Mouse (Mus musculus) urinary bladder, postnatal 36 days (tissue): ENCODE data around the gene Trpv6.

Experiments
- DNase-seq, 2 experiments: peaks; one replicate each; pipeline ENCODE4 v3.0.0; 2022; ENCODE audit warnings: low spot score in 2 of 2, mixed read lengths in 1 of 2

The Trpv6 gene

DNA sequence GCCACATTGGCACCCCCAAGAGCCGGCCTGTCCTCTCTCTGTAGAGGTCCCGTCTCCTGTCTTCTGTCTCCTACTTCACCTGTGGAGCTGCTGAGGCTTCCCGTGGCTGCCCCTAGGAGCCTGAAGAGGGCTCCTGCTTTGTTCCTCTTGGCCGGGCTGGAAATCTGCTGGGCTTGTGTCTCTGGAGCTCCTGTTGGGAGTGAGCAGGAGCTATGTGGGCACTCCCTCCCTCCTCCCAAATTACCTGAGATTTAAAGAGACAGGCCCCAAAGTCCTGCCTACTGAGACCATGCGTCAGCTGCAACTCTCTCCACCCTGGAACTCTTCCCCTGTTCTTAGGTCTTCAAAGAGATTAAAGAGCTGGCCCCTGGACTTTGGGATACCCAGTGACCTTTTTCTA lies at the start of gene Trpv6:
TSS of gene Trpv6 (minus strand) at position 228 of the 400 bp plus-strand sequence.
- no peak for DNase-seq

DNA sequence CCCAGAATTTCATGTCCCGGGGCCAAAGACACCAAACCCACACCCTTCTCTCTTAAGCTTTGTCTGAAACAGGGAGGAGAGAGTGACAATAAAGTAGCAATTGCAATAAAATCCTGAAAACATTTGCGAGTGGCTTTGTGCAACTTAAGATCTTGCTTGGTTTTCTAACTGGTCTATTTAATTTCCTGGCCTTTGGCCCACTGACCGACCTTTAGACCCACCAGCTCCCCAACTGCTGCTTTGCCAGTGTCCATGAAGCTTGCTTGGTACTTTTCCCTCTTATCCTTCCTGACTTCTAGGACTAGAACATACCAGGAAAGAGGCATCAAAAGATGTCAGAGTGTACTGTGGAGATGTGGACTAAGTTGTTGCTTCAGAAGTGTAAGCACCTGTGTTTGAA lies 49.4 kb upstream of the Trpv6 start:
- DNase-seq: no peak

DNA sequence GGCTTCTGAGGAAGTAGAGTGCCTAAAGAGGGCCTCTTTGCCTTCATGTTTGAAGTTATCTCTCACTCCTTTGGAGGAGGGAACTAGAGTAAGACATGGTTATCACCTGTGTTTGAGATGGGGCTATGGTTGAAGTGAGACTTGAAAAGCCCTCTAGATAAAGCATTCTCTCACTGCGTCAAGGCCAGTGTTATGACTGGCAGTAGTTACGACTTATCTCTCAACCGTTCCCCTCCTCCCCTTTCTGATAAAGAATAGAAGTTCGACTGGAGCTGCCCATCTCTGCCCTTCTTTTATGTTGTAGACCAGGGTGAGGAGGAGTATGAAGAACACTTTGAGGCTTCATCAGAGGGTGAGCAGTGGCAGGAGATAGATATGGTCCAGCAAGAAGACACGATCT lies 48.7 kb upstream of the Trpv6 start:
- DNase-seq: no peak

DNA sequence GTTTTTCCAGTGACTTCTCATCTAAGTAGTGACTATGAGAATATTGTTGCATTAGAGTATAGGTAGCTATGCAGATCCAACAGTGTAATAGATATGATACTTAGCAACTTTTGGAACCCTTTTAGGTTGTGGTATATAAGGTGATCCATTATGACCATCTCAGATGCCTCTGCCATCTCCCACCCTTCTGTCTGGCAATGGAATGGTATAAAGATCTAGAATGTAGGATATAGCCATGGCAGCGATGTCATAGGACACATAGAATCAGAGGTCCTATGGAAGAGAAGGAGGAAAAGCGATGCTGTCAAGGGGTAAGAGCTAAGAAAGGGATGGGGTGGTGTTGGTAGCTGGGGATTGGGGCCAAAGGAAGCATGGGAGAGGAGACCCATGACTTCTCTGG lies 47.9 kb upstream of the Trpv6 start, which contains the start of gene Llcfc1:
TSS of gene Llcfc1 (plus strand) at position 301 of the 400 bp plus-strand sequence.
- no peak for DNase-seq

DNA sequence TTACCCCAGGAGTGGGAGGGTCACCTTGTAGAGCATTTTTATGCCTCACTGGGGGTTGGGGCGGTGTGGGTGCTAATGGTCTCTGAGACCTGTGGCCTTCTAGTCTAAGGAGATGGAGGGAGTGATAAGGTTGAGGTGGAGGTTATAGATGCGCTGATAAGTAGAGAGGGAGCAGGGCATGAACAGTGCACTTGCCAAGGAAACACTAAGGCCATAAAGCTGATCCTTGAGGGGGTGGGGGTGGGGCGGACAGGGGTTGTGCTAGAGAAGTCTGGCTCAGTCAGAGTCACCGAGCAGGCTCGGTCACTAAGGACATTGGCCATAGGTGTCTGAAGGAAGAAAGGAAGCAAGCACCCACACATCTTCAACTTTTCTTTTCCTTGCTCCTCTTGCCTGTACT lies 45.5 kb upstream of the Trpv6 start:
- no peak for DNase-seq

DNA sequence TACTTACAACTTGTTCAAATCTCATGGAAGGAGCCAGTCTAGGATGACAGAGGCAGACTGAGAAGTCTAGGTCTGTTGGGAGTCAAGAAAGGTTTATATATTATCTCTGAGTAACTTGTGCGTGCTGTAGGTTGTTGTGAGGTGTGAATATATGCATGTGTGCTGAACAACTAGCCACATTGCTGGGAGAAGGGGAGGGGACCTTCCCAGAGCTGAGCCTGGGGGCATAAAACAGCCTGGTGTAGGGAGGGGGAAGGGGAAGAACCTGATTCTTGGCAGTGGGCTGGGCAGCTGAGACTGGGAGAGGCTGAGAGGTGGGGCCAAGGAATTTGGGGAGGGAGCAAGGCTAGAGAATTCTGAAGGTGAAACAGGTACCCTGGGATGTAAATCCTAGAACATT lies 44.5 kb upstream of the Trpv6 start, which contains the start of gene Trpv5:
TSS of gene Trpv5 (minus strand) at position 101 of the 400 bp plus-strand sequence.
- no peak for DNase-seq

DNA sequence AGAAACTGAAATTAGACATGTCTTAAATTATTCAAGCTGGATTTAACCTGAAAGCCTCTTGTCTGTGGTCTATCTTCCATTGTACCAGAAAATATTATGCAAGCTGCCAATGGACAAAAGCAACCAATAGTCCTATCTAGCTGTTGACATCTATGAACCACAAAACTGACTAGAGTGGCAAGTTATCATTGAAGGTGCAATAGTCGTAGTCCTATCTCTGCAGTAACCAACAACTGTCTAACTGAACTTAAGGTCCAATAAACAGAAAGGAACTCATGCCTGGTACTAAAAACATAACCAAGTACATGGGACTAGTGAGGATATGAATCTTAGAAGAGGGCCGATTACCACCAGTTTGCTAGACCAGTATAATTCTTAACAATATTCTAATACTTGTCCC lies 40.3 kb upstream of the Trpv6 start:
- DNase-seq: no peak

DNA sequence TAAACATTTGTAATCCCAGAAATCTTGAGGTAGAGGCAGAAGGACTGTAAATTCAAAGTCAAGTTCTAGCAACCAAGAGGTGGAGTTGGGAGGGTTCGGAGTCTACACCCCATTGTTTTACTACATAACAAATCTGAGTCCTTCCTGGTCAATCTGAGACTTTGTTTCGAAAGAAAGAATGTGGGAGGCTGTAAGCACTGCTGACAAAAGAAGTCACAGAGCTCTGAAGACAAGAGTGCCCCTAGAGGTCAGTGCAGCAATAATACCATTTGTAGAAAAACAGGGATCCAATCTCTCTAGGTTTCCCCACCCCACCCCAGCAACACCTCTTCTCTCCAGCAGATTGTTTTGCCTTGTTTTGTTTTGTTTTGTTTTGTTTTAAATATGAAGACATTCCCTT lies 26.1 kb upstream of the Trpv6 start:
- DNase-seq: no peak

DNA sequence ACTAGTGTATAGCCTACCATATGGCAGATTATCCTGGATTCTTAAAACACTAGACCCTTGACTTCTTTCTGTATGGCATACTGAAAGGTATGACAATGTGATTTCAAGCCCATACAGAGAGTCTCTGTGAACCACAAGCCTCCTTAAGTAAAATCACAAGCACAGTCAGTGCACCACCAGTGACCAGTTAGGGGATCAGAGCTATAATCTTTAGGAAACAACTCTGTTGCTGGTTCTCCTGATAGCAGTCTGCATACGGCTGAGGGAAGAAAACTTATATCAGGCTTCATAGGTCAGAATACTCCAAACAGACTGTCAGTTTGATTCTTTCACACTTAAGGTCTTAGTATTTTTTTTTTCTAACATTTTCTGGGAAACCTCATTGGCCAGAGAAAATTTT lies 22.3 kb upstream of the Trpv6 start:
- no peak for DNase-seq

DNA sequence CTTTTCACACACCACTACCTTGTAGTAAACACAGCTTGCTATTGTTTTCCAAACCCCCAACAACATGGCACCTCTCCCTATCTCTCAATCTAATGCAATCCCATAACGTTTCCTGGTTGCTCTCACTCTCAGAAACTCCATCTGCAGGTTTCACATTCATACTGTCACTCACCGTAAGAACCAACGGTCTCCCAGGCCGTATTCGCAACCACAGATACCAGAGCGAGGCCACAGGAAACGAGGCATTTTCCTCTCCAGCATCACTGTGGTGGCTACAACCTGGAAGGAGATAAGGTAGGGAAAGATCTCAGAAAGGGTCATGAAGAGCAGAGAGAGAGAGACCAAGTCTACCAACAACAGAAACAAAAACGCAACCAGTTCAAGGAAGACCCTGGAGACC lies 18.4 kb upstream of the Trpv6 start:
- no peak for DNase-seq

DNA sequence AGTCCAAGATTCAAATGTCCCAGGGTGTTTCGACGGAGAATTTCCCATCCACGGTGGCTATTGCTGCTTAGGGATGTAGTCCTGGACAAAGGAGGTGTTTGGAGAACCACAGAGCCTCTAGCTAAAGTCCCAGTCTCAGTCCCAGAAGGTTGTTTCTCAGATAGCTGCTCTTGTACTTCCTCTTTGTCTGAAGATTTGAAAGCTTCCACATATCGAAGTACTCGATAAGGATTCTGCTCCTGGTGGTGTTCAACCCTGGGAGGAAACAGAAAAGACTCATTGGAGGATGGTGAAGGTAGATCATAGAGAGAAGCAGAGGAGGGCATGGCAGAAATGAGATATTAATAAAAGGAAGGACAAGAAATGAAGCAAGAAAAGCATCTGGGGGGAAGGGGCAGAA lies 17.0 kb upstream of the Trpv6 start:
- no peak for DNase-seq

DNA sequence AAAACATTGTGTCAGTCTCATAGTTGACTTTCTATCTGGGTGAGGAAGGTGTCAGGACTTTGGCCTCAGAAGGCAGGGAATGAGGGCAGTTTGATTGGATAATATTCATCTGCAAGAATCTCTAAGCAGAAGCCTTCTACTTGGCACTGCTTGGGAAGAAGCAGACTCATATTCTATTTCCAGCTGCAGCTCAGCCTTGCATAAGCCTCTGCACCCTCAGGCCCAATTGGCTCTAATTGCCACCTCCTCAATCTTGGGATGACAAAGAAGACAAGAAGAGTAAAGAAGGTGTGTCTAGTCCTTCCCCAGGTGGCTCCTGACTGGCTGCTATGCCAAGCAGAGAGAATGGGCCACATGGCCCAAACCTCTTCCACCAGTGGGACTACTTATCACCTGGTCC lies 10.5 kb upstream of the Trpv6 start:
- DNase-seq: no peak

DNA sequence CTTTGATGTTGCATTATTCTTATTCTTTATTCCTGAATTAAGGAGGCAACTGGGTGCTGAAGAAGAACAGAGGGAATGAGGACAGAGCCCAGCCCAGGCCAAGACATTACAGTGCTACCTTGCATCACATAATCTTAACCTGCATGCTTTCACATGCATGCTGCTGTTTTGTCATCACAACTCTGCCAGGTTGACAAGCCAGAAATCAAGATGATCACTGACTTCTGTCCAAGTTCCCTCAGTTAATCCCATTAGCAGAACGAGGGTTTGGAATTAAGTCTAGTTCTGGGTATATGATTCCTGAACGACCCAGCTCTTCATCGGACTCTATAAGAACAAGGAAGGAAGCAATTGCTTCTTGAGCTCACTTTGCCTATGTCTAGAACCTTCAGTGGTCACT lies 10.0 kb upstream of the Trpv6 start:
- no peak for DNase-seq

DNA sequence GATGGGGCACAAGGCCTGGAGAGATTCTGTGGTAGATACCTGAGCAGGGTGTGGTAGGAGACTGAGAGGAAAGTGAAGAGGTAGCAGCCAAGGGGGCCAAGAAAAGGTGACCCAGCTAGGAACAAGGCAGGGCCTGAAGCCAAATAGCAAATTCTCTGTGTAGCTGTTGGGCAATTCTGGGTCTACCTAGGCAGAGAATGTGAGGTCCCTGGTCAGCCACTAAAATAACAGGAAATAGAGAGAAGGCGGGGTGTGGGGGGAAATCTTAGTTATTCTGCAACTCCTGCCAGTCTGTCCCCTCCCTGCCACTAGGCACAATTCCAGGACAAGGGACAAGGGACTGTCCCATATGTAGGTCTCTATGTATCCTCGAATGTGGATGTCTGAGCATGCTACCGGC lies 7.0 kb upstream of the Trpv6 start:
- DNase-seq: no peak

DNA sequence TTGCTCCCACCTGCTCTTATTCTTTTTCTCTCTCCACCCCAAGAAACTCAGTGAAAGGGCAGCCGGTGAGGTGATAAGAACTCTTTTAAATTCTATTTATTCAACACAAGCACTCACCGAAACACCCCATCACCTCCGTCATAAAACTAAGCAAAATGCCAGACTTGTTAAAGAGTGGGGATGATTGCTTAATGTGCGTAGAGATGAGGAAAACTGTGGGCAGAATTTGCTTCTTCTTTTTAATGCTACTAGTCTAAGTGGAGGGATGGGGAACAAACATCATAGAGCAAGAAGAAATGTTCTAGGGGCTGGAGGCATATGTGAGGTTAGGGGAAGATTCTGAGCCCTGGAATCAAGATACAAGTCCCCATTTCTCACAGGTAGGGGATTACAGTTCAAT lies 6.6 kb upstream of the Trpv6 start:
- DNase-seq: no peak

DNA sequence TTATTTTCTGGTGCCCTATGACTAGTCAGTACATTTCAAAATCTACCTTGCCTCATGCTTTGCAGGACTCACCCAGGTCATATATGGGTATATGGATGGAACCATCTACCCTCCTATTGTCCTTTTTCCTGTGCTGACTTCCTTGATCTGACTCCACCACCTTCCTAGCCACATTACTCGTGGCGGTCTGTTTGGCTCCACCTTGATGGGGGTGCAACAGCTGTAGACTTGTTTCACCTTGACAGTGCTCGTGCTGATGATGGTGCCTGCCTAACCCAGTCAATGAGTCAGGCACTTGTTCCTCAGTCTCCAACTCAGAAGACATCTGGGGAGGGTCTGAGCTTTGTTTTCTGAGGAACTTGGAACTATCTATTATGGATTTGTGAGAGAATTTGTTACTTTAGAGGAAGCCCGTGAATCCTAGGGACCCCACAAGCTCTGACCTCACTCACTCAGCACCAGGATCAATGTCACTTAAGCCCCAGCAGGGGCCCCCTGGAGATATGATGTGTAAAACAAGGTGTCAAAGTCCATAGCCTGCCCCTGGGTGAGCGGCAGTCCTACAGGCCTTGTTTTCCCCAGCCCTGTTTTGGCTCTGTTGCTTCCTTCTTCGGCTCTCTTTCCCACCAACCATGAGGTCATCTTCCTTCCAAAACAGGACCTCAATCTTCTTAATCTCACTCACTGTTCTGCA lies 5.1 kb upstream of the Trpv6 start:
- no peak for DNase-seq

DNA sequence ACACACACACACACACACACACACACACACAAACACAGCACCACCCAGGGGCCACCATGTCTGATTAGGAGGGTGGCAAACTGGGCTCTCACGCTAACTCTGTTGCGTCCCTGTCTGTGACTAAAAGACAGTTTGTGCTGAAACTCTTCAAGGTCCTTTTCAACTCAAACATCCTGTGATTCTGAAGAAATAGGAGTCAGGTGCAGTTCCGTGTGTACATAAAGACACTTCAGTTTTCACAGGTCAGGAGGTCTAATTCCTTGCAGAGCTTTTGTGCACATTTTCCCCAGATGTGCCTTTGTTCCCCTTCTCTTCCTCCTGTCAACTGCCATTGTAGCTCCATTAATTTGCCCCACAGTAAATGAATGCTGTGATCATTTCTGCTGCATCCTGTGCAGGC lies 4.2 kb upstream of the Trpv6 start:
- DNase-seq: no peak

DNA sequence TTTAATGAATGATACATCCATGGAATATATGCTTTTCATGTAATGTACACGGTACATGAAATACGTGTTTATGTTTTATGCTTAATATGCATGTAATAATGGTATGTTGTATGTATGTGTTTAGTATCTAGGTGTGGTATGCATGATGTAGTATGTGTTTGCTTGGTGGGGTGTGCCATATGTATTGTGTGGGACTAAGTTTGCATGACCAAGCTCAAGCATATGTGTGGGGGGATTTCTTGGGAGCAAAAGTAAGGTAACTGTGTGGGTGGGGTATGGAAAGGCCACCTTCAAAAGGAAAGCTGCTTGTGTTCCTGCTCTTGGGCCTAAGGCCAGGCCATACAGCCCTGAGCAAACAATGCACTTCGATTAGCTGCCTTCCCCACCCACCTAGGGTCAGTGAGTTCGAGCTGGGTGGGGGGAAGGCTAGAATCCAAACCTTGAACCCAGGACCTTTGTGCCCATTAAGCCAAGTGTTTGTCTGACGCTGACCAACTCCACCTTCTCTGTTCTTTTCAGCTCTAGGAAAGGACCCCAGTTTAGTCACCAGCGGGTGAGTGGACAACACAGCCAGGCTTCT lies 1.8 kb upstream of the Trpv6 start:
- DNase-seq: no peak

DNA sequence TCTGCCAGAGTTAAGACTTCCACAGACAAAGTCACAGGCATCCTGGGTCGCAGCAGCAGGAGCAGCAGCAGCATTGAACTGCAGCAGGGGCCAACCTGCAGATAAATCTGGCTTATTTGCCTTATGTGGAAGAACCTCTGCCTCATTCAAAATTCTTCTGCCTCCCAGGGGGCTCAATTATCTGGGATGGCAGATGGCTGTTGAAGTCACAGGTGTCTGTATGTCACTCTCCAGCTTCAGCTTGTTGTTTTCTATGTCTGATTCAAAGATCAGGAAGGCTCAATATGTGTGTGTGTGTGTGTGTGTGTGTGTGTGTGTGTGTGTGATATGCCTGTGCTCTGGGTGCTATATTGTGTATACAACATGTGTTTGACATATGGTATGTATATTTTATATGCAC lies 1.2 kb upstream of the Trpv6 start:
- DNase-seq: no peak

DNA sequence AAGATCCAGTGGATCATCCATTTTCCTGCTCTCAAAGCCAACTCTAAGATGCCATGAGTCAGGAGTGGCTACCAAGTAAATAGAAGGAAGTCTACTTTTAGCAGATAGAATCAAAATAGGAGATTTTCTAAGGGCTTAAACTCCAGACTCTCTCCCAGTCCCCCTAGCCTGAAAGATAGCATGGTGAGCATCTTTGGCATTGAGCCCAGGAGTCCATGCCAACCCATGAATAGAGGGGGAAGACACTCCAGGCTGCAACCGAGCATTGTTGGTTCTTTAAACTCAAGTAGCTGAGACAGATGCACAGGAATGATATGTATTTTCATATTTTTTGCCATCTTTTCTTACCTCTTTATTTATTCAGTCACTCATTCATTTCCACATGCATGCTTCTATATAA lies 994 bp downstream of the Trpv6 start:
- no peak for DNase-seq

DNA sequence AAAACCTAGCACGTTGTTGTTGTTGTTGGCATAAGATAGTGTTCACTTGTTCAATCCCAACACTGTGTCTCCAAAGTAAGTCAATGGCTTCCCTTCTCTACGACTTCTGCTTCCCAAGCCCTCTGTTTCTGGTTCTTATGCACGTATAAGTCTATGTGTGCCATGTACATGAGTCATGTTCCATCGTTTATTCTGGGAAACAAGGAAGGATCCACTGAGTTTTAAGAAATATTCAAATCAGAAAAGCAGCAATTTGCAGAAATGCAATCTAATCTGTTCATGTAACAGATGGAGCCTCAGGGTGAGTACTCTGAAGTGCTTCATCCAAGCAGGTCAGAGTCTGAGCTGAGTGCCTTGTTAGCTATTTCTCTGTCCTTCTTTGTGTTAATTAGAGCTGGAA lies 4.7 kb downstream of the Trpv6 start:
- no peak for DNase-seq

DNA sequence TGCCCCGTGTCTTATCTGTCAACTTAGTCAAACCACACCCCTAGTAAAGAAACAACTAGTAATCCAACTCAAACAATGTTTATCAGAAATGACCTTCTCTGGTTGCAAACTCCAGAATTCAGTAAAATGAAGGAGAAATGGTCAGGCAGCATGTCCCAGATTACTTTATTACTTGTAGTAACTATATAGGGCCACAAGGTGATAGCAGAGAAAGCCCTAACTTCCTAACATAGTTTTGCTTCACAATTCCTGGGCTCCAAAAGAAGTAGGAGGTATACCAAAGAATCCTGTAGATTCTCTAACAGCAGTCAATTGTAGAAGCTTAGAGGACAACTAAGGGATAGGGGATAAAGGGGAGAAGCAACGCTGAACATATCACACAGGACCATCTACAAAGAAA lies 5.4 kb downstream of the Trpv6 start:
- no peak for DNase-seq

DNA sequence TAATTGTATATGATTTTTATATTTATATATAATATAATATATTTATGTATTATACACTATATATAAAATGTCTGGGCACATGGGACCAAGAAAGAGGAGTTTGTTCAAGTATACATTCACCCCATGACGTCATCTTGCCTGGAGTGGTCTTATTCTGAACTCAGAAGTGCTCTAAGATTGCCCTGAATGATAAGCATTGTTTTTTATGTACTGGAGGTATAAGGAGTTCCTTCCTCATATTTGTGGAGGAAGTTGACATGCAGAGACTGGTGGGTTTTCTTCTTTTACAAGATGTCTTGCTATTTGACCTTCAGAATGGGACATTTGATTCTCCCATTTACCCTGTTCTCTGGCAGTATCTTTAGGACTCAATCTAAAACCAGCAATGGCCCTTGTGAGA lies 8.0 kb downstream of the Trpv6 start:
- no peak for DNase-seq

DNA sequence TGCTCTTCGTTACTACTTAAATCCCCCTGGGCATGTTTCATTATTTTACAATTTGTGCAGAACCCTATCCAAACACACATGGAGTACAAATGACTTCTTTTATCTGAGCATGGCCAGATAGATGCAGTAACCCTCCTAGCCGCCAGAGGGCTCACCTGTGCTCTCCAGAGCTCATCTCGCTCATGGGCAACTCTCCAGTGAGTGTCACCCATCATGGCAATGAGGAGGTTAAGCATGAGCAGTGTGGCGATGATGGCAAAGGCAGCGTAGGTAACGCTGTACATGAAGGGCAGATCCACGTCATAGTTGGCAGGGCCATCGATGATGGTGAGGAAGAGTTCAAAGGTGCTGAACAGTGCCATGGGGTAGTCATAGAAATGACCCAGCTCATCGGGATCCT lies 13.5 kb downstream of the Trpv6 start:
- no peak for DNase-seq
